Mouse (Mus musculus): ENCODE data around the gene Fance.

DNA sequence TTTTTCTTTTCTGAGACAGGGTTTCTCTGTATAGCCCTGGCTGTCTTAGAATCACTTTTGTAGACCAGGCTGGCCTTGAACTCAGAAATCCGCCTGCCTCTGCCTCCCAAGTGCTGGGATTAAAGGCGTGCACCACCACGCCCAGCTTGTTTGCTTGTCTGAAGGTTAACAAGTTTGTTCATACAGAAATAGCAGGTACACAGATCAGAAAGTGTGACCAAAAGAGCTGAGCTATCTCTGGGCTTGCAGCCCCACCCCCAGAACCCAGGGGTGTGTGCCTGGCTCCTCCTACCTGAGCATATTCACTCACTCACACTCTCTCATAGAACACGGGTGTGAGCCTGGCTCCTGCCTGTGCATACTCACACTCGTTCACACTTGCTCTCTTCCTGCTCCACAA, 46.1 kb upstream of the Fance start:
- TF ChIP-seq POLR2A (IDR thresholded peaks at IDR 0.05; ENCODE audit: extremely low read depth, insufficient read depth, low read length) (no peak), CTCF (IDR thresholded peaks at IDR 0.05; ENCODE audit: extremely low read depth, insufficient read depth, low read length) (no peak)
